Mouse (Mus musculus) Muller cell, postnatal 12 days (primary cell): ENCODE results near the gene Rap1gap.

Experiments
- DNase-seq: peaks from one replicate; pipeline ENCODE4 v3.0.0-alpha.2; 2015; ENCODE audit errors: inconsistent ontology term

Gene Rap1gap

DNA sequence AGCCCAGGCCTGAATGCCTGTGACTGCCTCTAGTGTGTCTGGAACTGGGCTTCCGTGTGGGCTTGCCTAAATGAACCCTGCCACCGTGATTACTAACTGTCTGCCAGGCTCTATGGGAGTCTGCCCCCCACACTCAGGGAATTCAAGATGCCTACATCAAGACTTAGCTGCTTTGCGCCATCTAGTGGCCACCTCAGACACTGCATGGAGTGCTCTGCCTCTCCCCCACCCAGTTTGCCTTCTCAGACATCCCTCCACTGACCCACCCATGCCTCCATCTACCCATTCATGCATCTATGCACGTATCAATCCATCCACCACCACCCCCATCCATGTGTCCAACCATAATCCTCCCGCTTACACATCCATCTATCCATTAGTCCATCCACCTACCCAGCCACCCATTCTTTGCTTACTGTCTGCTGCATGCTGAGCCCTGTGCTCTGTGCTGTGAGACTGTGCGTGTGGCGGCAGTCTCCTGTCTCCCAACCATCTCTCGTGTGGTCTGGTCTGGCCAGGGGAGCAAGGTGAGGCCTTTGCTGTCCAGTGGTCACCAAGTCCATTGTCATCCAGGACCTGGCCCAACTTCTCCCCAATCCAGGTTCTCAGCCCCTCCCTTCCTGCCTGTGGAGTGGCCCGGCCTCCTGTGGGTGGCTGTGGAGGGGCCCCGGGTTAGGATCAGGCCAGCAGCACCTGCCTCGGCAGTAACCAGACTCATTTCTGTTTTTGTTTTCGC lies 58.3 kb downstream of the Rap1gap start:
- no peak for DNase-seq

DNA sequence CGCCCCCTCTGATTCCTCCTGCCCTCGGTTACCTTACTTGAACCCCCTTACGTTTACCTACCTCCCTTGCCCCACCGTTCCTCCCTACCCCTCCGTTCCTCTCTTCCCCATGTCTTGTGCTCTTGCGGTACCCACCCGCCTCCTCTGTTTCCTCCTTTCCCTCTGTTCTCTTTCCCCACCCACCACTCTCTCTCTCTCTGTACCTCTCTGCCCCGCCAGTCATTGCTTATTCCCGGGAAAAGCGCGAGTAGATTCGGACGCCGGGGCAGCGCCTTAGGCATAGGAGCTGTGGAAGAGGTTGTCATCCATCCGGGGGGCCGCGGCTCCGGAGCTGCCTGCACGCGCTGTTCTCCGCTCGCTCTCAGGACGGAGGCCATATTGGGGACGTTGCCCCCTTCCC lies 59.0 kb downstream of the Rap1gap start:
- DNase-seq = no peak

- no peak for DNase-seq
Measured at GRCm38 (mm10) chr4:137724212-137724611, 59.7 kb downstream of the Rap1gap start.

DNA sequence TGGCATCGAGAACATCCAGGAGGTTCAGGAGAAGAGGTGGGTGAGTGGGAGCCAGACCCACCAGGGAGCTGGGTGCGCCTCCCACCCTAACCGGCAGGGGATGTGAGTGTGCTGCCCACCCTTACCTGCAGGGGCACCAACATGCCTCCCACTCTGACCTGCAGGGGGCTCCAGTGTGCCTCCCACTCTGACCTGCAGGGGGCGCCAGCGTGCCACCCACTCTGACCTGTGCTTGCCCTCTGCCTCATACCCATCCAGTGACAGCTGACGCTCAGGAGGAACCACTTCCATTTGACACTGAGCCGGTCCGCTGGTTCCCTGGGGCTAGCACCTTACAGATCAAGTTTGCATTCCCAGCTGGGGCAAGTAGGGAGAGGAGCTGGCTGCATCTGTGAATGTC lies 60.2 kb downstream of the Rap1gap start:
- DNase-seq = no peak

- DNase-seq = no peak
Measured at GRCm38 (mm10) chr4:137725541-137726145, 61.1 kb downstream of the Rap1gap start.

GRCm38 (mm10) chr4:137726739-137727505 lies 62.4 kb downstream of the Rap1gap start:
- DNase-seq = no peak

- no peak for DNase-seq
Measured at GRCm38 (mm10) chr4:137727506-137728187, 63.1 kb downstream of the Rap1gap start.

GRCm38 (mm10) chr4:137728399-137729154 lies 64.1 kb downstream of the Rap1gap start:
- DNase-seq = no peak

DNA sequence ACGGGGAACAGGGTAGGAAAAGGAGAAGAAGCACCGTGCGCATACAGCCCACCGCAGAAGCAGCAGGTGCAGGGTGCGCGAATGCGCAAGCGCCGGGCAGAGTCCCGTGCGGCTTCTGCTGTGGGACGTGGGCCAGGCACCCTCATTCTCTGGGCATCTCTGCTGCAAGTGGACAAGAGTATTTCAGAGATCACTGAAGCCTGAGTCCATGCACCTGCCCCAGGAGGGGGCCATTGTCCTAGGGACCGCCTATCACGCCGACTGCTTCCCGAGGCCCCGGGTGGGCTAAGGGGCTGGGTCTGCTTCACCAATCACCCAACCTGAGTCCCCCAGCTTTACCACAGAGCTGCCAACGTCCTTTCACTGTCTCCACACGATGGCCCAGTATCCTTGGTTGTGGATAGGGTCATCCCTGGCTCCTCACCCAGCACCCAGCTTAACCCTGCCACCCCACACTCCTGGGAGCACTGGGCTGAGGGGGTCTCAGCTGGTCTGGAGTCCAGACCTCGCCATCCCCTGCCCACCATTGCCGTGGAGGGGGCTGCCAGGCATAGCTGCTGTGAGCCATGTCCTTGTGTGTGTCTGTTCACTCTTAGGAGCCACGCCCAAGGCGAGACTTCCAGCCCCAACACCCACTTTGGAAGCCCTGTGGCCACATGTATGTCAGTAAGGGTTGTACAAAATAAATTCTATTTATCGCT lies 64.8 kb downstream of the Rap1gap start:
- DNase-seq = no peak

DNA sequence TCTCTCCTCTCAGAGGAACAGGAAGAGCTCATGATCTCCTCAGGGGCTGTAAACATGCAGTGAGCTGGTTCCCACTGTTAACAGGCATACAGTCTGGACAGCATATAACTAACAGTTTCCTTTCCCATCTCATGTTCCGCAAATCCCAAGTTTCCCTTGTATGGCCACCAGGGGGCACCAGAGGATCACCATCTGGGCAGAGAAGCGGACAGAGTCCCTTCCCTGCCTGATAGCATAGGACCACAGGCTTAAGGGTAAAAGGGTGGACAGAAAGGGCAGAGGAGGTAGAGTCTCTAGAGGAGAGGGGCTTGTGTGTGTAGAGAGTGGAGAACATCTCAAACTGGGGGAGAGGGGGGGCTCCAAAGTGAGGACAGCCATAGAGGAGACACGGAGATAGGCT lies 65.6 kb downstream of the Rap1gap start:
- DNase-seq = peak; percentile 88

GRCm38 (mm10) chr4:137730757-137731156 lies 66.2 kb downstream of the Rap1gap start:
- DNase-seq = no peak

DNA sequence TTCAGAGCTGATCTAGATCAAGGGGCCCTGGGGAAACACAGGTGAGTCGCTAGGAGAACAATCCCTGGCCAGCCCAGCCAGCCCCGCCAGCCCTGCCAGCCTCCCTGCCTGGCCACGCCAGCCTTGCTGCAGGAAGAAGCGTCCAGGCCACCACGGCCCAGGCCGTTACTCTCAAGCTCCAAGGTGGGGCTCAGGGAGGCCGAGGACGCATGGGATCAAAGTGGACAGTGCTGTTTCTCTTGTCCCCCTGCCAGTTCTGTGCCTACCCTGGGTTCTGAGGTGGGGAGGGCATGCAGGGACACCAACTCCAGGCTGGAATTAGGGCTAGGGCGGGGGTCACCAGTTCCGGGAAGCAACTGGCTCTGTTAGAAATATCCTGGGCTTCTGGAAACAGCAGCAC lies 67.4 kb downstream of the Rap1gap start:
- DNase-seq = no peak

GRCm38 (mm10) chr4:137732361-137732760 lies 67.8 kb downstream of the Rap1gap start:
- DNase-seq = no peak

- no peak for DNase-seq
Measured at GRCm38 (mm10) chr4:137732962-137733361, 68.4 kb downstream of the Rap1gap start.

- no peak for DNase-seq
Measured at GRCm38 (mm10) chr4:137733459-137733858, 68.9 kb downstream of the Rap1gap start.

DNA sequence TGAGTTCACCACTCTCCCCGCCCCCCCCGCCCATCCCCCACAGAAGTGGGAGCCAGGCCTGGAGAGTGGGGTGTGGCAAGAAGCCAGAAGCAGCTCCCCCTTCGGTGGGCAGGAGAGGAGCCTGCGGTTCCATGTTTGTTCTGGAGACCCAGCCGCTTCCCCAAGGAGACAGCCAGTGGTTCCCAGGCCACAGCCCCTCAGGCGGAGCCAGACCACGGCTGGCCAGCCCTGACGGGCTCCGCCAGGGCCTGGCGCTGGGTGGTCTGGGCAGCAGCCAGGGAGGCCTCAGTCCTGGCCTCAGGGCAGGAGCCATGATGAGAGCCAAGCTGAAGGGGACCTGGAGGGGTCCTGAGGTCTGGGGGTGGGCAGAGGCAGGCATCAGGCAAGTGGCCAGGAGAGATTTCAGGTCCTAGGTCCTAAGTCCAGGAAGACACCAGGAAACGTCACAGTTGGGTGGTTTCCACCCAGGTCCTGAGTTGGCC lies 71.7 kb downstream of the Rap1gap start:
- DNase-seq = no peak

GRCm38 (mm10) chr4:137737760-137738159 lies 73.2 kb downstream of the Rap1gap start:
- DNase-seq = no peak

DNA sequence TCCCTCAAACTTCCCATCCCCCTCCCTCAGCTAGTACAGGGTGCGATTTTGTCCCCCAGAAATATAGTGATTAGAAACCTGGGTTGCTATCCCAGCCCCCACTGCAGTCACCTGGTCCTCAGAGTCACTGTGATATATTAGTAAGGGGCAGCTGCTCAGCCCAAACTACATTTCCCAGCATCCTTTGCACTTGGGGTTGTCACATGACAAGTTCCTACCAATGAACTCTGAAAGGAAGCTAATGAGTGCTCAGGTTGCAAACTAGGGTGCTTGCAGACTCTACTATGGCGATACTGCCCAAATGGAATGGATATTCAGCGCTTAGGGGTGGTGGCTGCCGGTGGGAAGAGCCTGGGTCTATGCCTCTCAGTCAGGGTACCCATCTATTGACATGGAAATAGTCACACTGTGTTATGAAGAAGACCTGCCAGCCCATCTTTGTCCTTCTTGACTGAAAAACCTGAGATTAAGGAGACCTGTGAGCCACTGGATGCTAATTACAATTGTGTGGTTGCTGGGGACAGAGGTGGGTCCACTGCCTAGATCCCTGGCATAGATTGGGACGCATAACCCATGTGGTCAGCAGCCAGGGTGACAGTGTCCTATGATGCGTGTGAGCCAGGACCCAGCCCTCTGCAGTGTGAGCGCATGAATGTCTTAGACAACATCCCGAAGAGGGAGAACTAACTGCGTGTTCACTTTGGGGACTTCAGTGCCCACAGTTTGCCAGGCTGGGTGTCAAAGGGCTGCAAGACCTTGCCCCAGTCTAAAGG lies 74.8 kb downstream of the Rap1gap start:
- DNase-seq = no peak

DNA sequence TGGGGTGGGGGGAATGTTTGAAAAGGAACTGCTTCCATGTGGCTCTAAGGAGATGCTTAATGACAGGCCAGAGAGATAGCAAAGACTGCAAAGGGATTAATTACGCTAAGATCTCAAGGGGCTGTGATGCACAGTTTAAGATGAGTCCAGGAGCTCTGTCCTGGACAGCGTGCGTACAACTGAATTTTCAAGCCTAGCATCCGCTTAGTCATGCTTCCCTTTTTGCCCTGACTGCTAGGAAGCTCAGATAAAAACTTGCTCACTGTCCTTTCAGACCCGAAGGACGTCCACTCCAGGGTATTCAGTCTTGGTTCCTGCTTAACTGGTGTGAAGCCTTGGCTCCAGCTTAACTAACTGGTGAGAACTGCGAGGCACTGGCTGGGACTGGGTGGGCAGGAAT lies 75.8 kb downstream of the Rap1gap start:
- no peak for DNase-seq

- no peak for DNase-seq
Measured at GRCm38 (mm10) chr4:137743791-137744190, 79.3 kb downstream of the Rap1gap start.
